Mouse (Mus musculus): Measurements from ENCODE around the gene Slc25a33.
"Not testable (repeated sequence)": the region's sequence is repeated elsewhere in the genome, so short reads cannot be mapped to it uniquely, and the experiment has no call there.

GRCm38 (mm10) chr4:149810372-149810771 is 36.3 kb upstream of the Slc25a33 start:
- not testable (repeated sequence) for TF ChIP-seq POLR2A (IDR thresholded peaks at IDR 0.05; ENCODE audit: control insufficient read depth, extremely low read depth, insufficient read depth, low read length, poor library complexity); CTCF (IDR thresholded peaks at IDR 0.05; ENCODE audit: borderline replicate concordance, control insufficient read depth, extremely low read depth, insufficient read depth, low read length, poor library complexity)

All from thymus, adult 2 months (tissue).